Mouse (Mus musculus): ENCODE results near the gene Nsun5. TPM values are rescaled to one million over a fixed set of nuclear protein-coding genes. Genes with fewer than 3 reads are reported as not detected.

Nsun5 gene
- polyA plus RNA-seq (2016; fragmentation: Nextera tagmentation; extraction: Ambion mirVana) = 17.4 and 18.1 TPM in 2 replicates

DNA sequence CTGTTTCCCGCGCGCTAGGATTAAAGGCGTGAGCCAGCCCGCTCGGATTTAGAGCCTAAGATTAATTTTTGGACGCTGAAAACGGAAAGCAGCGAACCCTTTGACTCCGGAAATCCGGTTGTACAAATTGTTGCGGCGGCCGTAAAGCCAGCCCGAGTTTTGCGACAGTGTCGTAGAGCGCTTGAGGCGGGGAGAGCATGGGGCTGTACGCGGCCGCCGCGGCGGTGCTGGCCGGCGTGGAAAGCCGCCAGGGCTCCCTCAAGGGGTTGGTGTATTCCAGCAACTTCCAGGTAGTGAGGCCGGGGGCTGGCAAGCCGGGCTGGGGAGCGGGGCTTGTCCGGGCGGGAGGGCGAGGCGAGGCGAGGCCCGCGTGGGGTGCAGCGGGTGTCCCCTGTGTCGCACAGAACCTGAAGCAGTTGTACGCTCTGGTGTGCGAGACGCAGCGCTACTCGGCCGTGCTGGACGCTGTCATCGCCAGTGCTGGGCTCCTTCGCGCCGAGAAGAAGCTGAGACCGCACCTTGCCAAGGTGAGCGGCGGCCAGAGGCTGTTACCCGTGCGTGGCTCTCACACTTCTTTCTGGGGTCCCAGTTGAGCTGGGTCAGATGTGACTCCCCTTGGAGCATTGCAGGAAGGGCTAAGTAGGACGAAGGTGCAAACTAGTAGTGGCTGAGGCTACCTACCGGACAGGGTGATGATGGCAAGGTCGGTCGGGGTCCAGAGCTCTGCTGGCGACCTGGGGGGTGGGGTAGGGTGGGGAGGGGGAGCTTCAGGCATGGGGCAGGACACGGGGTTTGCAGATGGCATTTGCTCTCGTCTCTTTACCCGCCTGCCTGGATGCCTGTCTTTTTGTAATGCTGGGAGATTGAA is at the start of gene Nsun5:
TSS of gene Nsun5 (plus strand) at position 167 of the 868 bp plus-strand sequence.
- Histone ChIP-seq H3K9ac (peak within 1 kb of the TSS; percentile 92), H3K27me3 (replicated peaks) (peaks cover 12% of the 10 kb centered on the region; the same call in 1 of the 2 replicates), H3K27ac (ENCODE audit: poor library complexity, severe bottlenecking) (peak within 1 kb of the TSS; percentile 58; the same call in 1 of the 2 replicates), H3K4me3 (peak within 1 kb of the TSS; percentile 89), H3K9me3 (replicated peaks) (0 out of 2 replicates have a peak, but pooled peaks cover 5% of the 10 kb centered on the region), H3K36me3 (peaks cover 35% of the 10 kb centered on the region), H3K4me1 (replicated peaks) (peaks cover 13% of the 10 kb centered on the region), H3K4me2 (peak within 1 kb of the TSS; percentile 90)
- WGBS = under 1% methylated on average over 64 of the region's 64 CpGs
- peak; percentile 80 for ATAC-seq (ENCODE audit: insufficient number of reproducible peaks, low FRiP score)

DNA sequence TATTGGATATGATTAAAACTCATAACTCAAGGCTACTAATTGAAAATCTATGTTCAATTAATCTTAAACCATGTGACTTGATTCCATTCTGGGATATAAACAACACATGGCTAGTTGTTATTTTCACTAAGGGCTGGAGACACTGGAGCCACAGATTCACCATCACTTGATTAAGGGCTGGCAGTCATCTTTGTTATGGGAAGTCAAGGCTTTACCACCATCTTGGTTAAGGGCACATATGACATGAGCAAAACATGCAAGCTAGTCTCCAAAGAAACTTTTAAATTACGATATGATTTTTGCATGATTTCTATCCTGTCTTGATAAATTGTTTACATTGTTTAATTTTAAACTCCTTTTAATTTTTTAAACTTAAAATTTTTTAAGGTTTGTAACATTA is 47.6 kb upstream of the Nsun5 start:
- Histone ChIP-seq H3K4me2 (no peak overlapping the region), H3K4me3 (no peak overlapping the region), H3K9me3 (replicated peaks) (no peaks in the 10 kb centered on the region), H3K27ac (ENCODE audit: poor library complexity, severe bottlenecking) (no peak overlapping the region), H3K27me3 (replicated peaks) (no peaks in the 10 kb centered on the region), H3K4me1 (replicated peaks) (peaks cover 7% of the 10 kb centered on the region), H3K36me3 (no peaks in the 10 kb centered on the region), H3K9ac (no peak overlapping the region)
- WGBS = 68% methylated on average over 1 of the region's 1 CpGs
- no peak for ATAC-seq (ENCODE audit: insufficient number of reproducible peaks, low FRiP score)

DNA sequence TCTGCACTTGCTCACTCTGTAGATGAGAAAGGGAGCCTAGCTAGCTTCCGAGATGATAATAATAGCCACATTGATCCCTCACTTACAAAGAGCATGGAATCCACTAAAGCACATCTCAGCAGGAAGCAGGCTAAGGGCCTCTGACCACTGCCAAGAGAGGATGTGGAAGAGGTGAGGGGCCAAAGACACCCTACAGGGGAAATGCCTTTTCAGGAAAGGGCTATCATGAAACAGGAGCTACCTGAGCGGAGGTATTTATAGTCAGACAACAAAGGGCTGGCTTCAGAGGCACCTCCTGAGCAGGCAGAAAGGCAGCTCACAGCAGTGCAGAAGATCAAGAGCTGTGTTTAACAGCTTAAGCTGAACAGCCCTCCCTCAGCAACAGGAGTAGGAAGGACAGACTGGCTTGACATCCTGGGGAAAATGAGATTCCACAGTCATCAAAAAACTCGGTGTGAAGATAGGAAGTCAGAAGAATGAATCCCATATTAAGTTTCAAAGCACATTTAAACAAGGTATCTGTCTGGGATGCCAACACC is 43.6 kb upstream of the Nsun5 start:
- H3K27ac ChIP-seq (ENCODE audit: poor library complexity, severe bottlenecking) = no peak overlapping the region
- no peak overlapping the region for H3K9ac ChIP-seq
- no peaks in the 10 kb centered on the region for H3K9me3 ChIP-seq (replicated peaks)
- H3K4me3 ChIP-seq = no peak overlapping the region
- H3K27me3 ChIP-seq (replicated peaks) = no peaks in the 10 kb centered on the region
- H3K36me3 ChIP-seq = no peaks in the 10 kb centered on the region
- no peak overlapping the region for H3K4me2 ChIP-seq
- WGBS = 18% methylated on average over 3 of the region's 3 CpGs
- peaks cover 7% of the 10 kb centered on the region for H3K4me1 ChIP-seq (replicated peaks)
- ATAC-seq (ENCODE audit: insufficient number of reproducible peaks, low FRiP score) = no peak

DNA sequence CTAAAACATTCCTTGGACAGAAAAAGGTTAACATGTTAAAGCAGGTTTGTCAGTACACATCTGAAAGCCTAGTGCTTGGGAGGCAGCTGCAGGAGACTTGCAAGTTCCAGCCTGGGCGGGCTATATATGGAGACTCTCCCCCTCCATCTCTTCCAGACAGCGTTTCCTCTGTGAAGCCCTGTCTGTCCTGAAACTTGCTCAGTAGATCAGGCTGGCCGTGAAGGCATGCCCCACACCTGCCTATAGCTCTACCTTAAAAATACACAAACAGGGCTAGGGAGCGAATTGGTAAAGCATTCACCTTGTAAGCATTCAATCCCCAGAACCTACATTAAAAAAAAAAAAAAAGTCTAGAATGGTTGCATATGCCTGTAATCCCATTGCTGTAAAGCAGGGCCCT is 40.3 kb upstream of the Nsun5 start:
- 62% methylated on average over 4 of the region's 4 CpGs for WGBS

DNA sequence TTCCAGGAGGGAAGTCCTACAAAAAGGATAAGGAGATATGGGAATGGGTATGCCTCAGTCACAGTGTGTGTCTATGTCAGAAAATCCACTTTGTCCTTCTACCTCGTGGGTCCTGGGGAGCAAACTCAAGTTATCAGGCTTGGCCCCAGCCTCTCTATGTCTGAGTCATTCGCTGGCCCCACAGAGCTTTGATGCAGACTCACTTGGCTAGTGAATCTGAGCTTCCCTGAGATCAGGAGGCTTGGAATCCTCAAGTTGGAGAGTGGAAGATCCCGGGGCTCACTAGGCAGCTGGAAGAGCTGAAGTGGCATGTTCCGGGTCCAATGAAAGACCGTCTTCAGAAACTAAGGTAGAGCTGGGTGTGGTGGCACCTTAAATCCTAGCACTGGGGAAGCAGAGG is 39.6 kb upstream of the Nsun5 start:
- Histone ChIP-seq H3K27ac (ENCODE audit: poor library complexity, severe bottlenecking) (no peak overlapping the region), H3K4me2 (no peak overlapping the region), H3K4me3 (no peak overlapping the region), H3K36me3 (no peaks in the 10 kb centered on the region), H3K9me3 (replicated peaks) (no peaks in the 10 kb centered on the region), H3K4me1 (replicated peaks) (peaks cover 7% of the 10 kb centered on the region), H3K27me3 (replicated peaks) (no peaks in the 10 kb centered on the region), H3K9ac (no peak overlapping the region)
- WGBS = 81% methylated on average over 5 of the region's 5 CpGs
- ATAC-seq (ENCODE audit: insufficient number of reproducible peaks, low FRiP score) = no peak

More for the DNA sequence above, 40.3 kb upstream of the Nsun5 start:
- ATAC-seq (ENCODE audit: insufficient number of reproducible peaks, low FRiP score) = no peak
- H3K27me3 ChIP-seq (replicated peaks) = no peaks in the 10 kb centered on the region
- no peaks in the 10 kb centered on the region for H3K9me3 ChIP-seq (replicated peaks)
- no peak overlapping the region for H3K4me2 ChIP-seq
- no peak overlapping the region for H3K4me3 ChIP-seq
- H3K9ac ChIP-seq = no peak overlapping the region
- H3K36me3 ChIP-seq = no peaks in the 10 kb centered on the region
- H3K4me1 ChIP-seq (replicated peaks) = peaks cover 7% of the 10 kb centered on the region
- H3K27ac ChIP-seq (ENCODE audit: poor library complexity, severe bottlenecking) = no peak overlapping the region

DNA sequence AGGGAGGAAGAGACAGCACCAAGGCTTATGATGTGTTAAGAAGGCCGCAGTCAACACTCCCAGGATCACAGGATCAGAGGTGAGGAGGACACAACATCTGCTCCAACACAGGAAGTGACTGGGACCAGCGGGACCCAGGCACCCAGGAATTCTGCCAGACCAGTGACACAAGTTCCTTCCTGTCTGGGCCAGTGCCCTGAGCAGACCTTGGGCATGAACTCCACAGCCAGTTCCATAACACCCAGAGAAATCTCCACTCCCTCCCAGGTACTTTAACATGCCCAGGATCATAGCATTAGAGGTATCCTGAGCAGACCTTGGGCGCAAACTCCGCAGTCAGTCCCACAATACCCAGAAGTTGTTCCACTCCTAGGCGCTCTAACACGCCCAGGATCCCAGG is 38.6 kb upstream of the Nsun5 start:
- H3K4me3 ChIP-seq = no peak overlapping the region
- 76% methylated on average over 6 of the region's 6 CpGs for WGBS
- no peak overlapping the region for H3K9ac ChIP-seq
- H3K9me3 ChIP-seq (replicated peaks) = no peaks in the 10 kb centered on the region
- H3K27me3 ChIP-seq (replicated peaks) = no peaks in the 10 kb centered on the region
- no peaks in the 10 kb centered on the region for H3K36me3 ChIP-seq
- ATAC-seq (ENCODE audit: insufficient number of reproducible peaks, low FRiP score) = no peak
- H3K4me1 ChIP-seq (replicated peaks) = peaks cover 2% of the 10 kb centered on the region
- no peak overlapping the region for H3K27ac ChIP-seq (ENCODE audit: poor library complexity, severe bottlenecking)
- no peak overlapping the region for H3K4me2 ChIP-seq

DNA sequence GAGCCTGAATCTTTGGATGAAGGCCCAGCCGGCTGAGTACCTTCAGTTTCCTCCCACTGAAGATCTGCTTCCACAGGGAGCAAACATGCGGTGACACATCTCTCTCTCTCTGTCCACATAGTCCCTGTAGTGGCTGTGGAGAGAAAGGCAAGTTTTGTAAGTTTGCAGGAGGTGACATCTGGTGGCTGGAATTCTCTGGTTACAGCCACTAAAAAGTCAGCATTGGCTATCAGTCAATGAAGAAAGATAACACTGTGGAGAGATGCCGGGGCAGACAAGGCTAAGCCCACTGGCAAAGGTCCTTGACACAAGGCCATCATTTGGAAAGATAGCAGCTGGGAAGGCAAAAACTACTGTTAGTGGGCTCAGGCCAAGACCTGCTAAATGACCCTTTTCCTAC is 32.2 kb upstream of the Nsun5 start:
- Histone ChIP-seq H3K9me3 (replicated peaks) (no peaks in the 10 kb centered on the region), H3K27ac (ENCODE audit: poor library complexity, severe bottlenecking) (no peak overlapping the region), H3K4me1 (replicated peaks) (no peaks in the 10 kb centered on the region; the same call in 1 of the 2 replicates), H3K4me3 (no peak overlapping the region), H3K27me3 (replicated peaks) (peaks cover 4% of the 10 kb centered on the region; the same call in 1 of the 2 replicates), H3K36me3 (no peaks in the 10 kb centered on the region), H3K9ac (no peak overlapping the region), H3K4me2 (no peak overlapping the region)
- 28% methylated on average over 3 of the region's 3 CpGs for WGBS
- no peak for ATAC-seq (ENCODE audit: insufficient number of reproducible peaks, low FRiP score)

DNA sequence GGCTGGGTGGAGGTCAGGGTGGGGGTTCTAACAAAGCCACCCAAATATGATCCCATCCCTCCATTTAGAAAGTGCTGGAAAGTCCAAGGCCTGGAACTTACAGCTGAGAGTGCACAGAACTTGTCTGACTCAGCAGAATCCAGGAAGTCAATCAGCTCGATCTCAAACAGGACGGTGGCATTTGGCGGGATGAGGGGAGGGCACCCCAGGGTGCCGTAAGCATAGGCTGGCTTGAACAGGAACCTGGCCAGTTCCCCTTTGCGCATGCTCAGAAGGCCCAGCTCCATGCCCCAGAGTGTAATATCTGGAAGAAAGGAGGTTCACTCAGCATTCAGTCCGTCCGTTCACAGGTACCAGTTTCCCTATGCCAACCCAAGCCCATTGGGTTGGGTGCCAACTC is 23.8 kb upstream of the Nsun5 start:
- ATAC-seq (ENCODE audit: insufficient number of reproducible peaks, low FRiP score) = no peak
- no peak overlapping the region for H3K27ac ChIP-seq (ENCODE audit: poor library complexity, severe bottlenecking)
- peaks cover 17% of the 10 kb centered on the region for H3K9me3 ChIP-seq (replicated peaks)
- no peak overlapping the region for H3K4me2 ChIP-seq
- H3K4me3 ChIP-seq = no peak overlapping the region
- H3K36me3 ChIP-seq = no peaks in the 10 kb centered on the region
- no peaks in the 10 kb centered on the region for H3K4me1 ChIP-seq (replicated peaks)
- no peak overlapping the region for H3K9ac ChIP-seq
- peaks cover 4% of the 10 kb centered on the region; the same call in 1 of the 2 replicates for H3K27me3 ChIP-seq (replicated peaks)
- 72% methylated on average over 7 of the region's 7 CpGs for WGBS

DNA sequence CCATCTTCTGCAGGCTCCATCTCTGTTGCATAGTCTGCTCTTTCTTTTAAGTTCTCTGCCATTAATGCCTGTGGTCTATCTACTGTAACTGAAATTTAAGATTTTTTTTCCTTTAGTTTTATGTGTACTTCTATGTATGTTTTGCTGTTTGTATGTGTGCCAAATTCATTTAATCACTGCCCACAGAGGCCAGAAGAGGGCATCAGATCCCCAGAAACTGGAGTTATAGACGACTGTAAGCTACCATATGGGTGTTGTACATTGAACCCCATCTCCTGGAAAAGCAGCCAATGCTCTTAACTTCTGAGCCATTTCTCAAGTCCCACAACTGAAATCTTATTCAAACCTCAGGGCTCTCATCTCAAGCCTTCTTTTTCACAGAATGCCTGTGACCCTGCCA is 23.3 kb upstream of the Nsun5 start:
- WGBS = 33% methylated on average over 1 of the region's 1 CpGs
- Histone ChIP-seq H3K36me3 (no peaks in the 10 kb centered on the region), H3K27ac (ENCODE audit: poor library complexity, severe bottlenecking) (no peak overlapping the region), H3K27me3 (replicated peaks) (peaks cover 5% of the 10 kb centered on the region), H3K4me3 (no peak overlapping the region), H3K9ac (no peak overlapping the region), H3K9me3 (replicated peaks) (peaks cover 18% of the 10 kb centered on the region), H3K4me2 (no peak overlapping the region), H3K4me1 (replicated peaks) (no peaks in the 10 kb centered on the region)
- no peak for ATAC-seq (ENCODE audit: insufficient number of reproducible peaks, low FRiP score)

DNA sequence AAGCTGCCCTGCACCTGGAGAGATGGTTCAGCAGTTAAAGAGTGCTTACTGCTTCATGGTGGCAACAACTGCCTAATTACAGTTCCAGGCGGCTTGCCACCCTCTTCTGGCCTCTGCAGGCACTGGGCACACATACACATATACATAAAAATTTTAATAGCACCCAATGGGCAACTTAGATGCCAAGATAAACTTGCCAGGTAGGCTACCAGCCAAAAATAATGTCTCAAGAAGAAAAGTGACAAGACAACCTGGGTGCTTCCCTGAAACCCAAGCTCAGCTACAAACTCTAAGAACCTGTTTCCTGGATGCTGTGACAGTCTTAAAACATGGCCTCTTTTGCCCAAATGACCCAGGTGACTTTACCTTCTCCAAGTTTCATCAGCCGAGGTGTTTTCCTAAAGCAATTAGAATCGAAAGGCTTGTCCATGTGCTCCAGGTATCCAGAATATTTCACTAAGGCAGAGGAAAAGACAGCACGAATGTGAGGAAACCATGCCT is 22.2 kb upstream of the Nsun5 start:
- Histone ChIP-seq H3K4me2 (no peak overlapping the region), H3K27ac (ENCODE audit: poor library complexity, severe bottlenecking) (no peak overlapping the region), H3K4me1 (replicated peaks) (no peaks in the 10 kb centered on the region), H3K9me3 (replicated peaks) (peaks cover 18% of the 10 kb centered on the region), H3K4me3 (no peak overlapping the region), H3K36me3 (no peaks in the 10 kb centered on the region), H3K27me3 (replicated peaks) (peaks cover 10% of the 10 kb centered on the region), H3K9ac (no peak overlapping the region)
- WGBS = 70% methylated on average over 4 of the region's 4 CpGs
- no peak for ATAC-seq (ENCODE audit: insufficient number of reproducible peaks, low FRiP score)

DNA sequence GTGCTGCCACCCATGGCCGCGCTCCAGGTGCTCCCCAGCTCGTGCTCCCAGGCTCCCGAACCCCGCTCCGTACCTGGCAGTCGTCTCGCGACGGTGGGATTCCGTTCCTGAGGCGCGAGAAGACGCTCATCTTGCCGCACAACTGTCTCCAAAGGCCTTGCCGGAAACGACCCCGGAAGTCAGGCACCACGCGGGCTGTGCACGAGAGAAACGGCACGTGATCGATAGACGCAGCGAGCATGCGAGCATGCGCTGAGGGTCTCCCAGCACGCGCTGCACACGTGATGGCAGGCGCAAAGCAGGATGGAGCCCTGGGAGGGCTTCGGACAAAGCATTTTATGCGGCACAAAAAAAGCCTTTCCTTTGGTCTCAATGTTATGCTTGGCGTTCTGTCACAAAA is 19.9 kb upstream of the Nsun5 start, which contains the start of gene Fkbp6:
TSS of gene Fkbp6 (minus strand) at position 183 of the 400 bp plus-strand sequence.
- no peak for ATAC-seq (ENCODE audit: insufficient number of reproducible peaks, low FRiP score)
- Histone ChIP-seq H3K9me3 (replicated peaks) (peaks cover 18% of the 10 kb centered on the region), H3K9ac (no peak within 1 kb of the TSS), H3K27me3 (replicated peaks) (peaks cover 29% of the 10 kb centered on the region), H3K4me1 (replicated peaks) (no peaks in the 10 kb centered on the region), H3K27ac (ENCODE audit: poor library complexity, severe bottlenecking) (no peak within 1 kb of the TSS), H3K36me3 (no peaks in the 10 kb centered on the region), H3K4me3 (no peak within 1 kb of the TSS), H3K4me2 (no peak within 1 kb of the TSS)
- 87% methylated on average over 35 of the region's 35 CpGs for WGBS
